Mouse (Mus musculus): ENCODE results near the gene Dnaaf3.
"Not testable (repeated sequence)": the region's sequence is repeated elsewhere in the genome, so short reads cannot be mapped to it uniquely, and the experiment has no call there.

The Dnaaf3 gene

GRCm38 (mm10) chr7:4532005-4532729 lies at the start of gene Dnaaf3:
Gene Dnaaf3, minus strand, starts transcription at chr7:4532453.
- peak; percentile 81 for DNase-seq (ENCODE audit: low spot score)

- DNase-seq (ENCODE audit: low spot score) = not testable (repeated sequence)
Measured at GRCm38 (mm10) chr7:4581481-4581880, 49.2 kb upstream of the Dnaaf3 start.

- DNase-seq (ENCODE audit: low spot score) = not testable (repeated sequence)
Measured at GRCm38 (mm10) chr7:4572361-4572760, 40.1 kb upstream of the Dnaaf3 start.

GRCm38 (mm10) chr7:4562660-4563059 lies 30.4 kb upstream of the Dnaaf3 start:
- DNase-seq (ENCODE audit: low spot score) = no peak

- DNase-seq (ENCODE audit: low spot score) = no peak
Measured at GRCm38 (mm10) chr7:4557167-4557560, 24.9 kb upstream of the Dnaaf3 start.

- DNase-seq (ENCODE audit: low spot score) = peak; percentile 71
Measured at GRCm38 (mm10) chr7:4556256-4557166, 24.3 kb upstream of the Dnaaf3 start.

- DNase-seq (ENCODE audit: low spot score) = no peak
Measured at GRCm38 (mm10) chr7:4547221-4547641, 15.0 kb upstream of the Dnaaf3 start, which contains the start of gene Syt5. Gene Syt5, minus strand, starts transcription at chr7:4547541.

- peak; percentile 26 for DNase-seq (ENCODE audit: low spot score)
Measured at GRCm38 (mm10) chr7:4546591-4547131, 14.4 kb upstream of the Dnaaf3 start.

- DNase-seq (ENCODE audit: low spot score) = no peak
Measured at GRCm38 (mm10) chr7:4546050-4546449, 13.8 kb upstream of the Dnaaf3 start.

- DNase-seq (ENCODE audit: low spot score) = no peak
Measured at GRCm38 (mm10) chr7:4542013-4542412, 9.8 kb upstream of the Dnaaf3 start.

GRCm38 (mm10) chr7:4541344-4541743 lies 9.1 kb upstream of the Dnaaf3 start:
- DNase-seq (ENCODE audit: low spot score) = no peak

GRCm38 (mm10) chr7:4539019-4539418 lies 6.8 kb upstream of the Dnaaf3 start:
- no peak for DNase-seq (ENCODE audit: low spot score)

- no peak for DNase-seq (ENCODE audit: low spot score)
Measured at GRCm38 (mm10) chr7:4537181-4537580, 4.9 kb upstream of the Dnaaf3 start.

GRCm38 (mm10) chr7:4536369-4536768 lies 4.1 kb upstream of the Dnaaf3 start:
- DNase-seq (ENCODE audit: low spot score) = no peak

GRCm38 (mm10) chr7:4530166-4530565 lies 2.1 kb downstream of the Dnaaf3 start:
- not testable (repeated sequence) for DNase-seq (ENCODE audit: low spot score)

GRCm38 (mm10) chr7:4527302-4527689 lies 5.0 kb downstream of the Dnaaf3 start:
- no peak for DNase-seq (ENCODE audit: low spot score)

- peak; percentile 78 for DNase-seq (ENCODE audit: low spot score)
Measured at GRCm38 (mm10) chr7:4526341-4527301, 5.6 kb downstream of the Dnaaf3 start.

- peak; percentile 51 for DNase-seq (ENCODE audit: low spot score)
Measured at GRCm38 (mm10) chr7:4524212-4524922, 7.9 kb downstream of the Dnaaf3 start, which contains the start of gene Tnni3. Gene Tnni3, minus strand, starts transcription at chr7:4524229.

- no peak for DNase-seq (ENCODE audit: low spot score)
Measured at GRCm38 (mm10) chr7:4523205-4524130, 8.8 kb downstream of the Dnaaf3 start.

- no peak for DNase-seq (ENCODE audit: low spot score)
Measured at GRCm38 (mm10) chr7:4522292-4522691, 10.0 kb downstream of the Dnaaf3 start.
